Mouse (Mus musculus): ENCODE measurements around the gene Zc3h18. TPM values are rescaled to one million over a fixed set of nuclear protein-coding genes. Genes with fewer than 3 reads are reported as not detected.

Gene Zc3h18
- polyA plus RNA-seq, 1 experiment from 2014 or later = 76.7 TPM

DNA sequence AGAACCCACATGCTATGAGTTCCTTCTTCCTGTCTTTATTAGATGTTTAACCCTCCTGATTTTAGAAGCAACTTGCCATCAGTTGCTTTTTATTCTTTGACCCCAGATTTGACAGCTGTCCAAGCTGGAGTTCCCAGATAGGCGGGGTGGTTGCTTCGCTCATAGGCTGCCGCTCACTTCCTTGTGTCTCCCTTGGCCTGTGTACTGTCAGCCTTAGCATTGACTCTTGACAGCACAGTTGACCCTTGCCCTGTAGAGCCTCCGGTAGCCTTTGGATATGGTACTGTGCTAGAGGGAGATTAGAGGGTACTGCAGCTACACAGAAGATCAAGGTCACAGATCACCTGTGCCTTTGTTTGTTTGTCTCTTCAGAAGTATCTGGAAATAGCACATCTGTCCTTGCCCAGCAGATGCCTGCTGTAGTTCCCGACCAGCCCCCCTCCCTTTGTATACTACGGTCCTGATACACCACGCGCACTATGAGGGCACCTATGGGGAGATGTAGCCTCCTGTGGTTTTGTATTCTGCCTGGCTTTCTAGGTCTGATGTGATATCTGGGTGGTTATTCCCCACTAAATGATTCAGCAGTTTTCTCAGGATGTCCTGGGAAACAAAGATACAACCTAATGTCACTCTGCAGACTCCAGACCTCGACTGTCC, 28.9 kb downstream of the Zc3h18 start:
- Histone ChIP-seq H3K9ac (replicated peaks) (no peak overlapping the region), H3K9me3 (no peaks in the 10 kb centered on the region), H3K4me3 (replicated peaks) (no peak overlapping the region), H3K4me1 (replicated peaks) (no peaks in the 10 kb centered on the region), H3K27ac (no peak overlapping the region), H3K27me3 (no peaks in the 10 kb centered on the region), H3K36me3 (peaks cover 100% of the 10 kb centered on the region), H3K4me2 (no peak overlapping the region)
- 93% methylated on average over 9 of the region's 9 CpGs for WGBS
- ATAC-seq (ENCODE audit: insufficient number of reproducible peaks, insufficient read depth, low FRiP score, low TSS enrichment, low read depth) = no peak

DNA sequence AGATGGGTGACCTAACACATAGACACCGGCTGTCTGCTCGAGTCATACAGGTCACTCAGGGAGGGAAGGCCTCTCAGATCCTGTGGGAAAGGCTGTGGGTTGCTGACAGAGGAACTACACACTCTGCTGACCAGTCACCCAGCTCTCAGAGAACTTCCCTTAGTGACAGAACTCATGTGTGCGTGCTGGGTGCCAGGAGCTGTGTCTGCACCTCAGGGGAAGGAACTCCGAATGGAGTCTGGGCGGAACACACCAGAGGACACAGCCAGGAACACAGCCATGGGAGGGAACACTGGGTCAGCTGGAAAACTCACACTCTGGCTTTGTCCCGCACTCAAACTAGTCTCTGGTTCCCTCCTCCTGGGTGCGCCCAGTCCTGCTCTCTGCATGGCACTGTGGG, 31.3 kb downstream of the Zc3h18 start:
- no peaks in the 10 kb centered on the region for H3K27me3 ChIP-seq
- H3K9ac ChIP-seq (replicated peaks) = no peak overlapping the region

DNA sequence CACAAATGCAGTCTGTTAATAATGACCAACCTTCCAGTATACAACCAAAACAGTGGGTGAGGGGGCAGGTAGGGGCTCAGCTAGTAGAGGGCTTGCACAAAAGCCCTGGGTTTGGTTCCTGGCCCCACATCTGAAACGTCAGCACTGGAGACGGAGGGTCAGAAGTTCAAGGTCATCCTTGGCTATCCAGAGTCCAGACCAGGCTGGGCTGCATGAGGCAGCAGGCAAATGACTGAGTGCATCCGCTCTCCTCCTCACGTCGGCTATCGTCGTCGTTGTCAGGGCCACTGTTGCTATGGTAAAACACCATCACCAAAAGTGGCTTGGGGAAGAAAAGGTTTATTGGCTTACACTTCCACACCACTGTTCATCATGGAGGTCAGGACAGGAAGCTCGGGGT, 37.9 kb downstream of the Zc3h18 start:
- H3K4me2 ChIP-seq = no peak overlapping the region
- no peak overlapping the region for H3K9ac ChIP-seq (replicated peaks)
- H3K9me3 ChIP-seq = no peaks in the 10 kb centered on the region
- no peaks in the 10 kb centered on the region for H3K4me1 ChIP-seq (replicated peaks)
- no peaks in the 10 kb centered on the region for H3K27me3 ChIP-seq
- H3K36me3 ChIP-seq = peaks cover 98% of the 10 kb centered on the region
- ATAC-seq (ENCODE audit: insufficient number of reproducible peaks, insufficient read depth, low FRiP score, low TSS enrichment, low read depth) = no peak
- H3K4me3 ChIP-seq (replicated peaks) = no peak overlapping the region
- WGBS = 88% methylated on average over 9 of the region's 9 CpGs
- H3K27ac ChIP-seq = no peak overlapping the region

More for the DNA sequence above, 31.3 kb downstream of the Zc3h18 start:
- WGBS = 90% methylated on average over 7 of the region's 7 CpGs
- H3K4me2 ChIP-seq = no peak overlapping the region
- peaks cover 100% of the 10 kb centered on the region for H3K36me3 ChIP-seq
- no peaks in the 10 kb centered on the region for H3K4me1 ChIP-seq (replicated peaks)
- H3K4me3 ChIP-seq (replicated peaks) = no peak overlapping the region
- H3K27ac ChIP-seq = no peak overlapping the region
- no peak for ATAC-seq (ENCODE audit: insufficient number of reproducible peaks, insufficient read depth, low FRiP score, low TSS enrichment, low read depth)
- H3K9me3 ChIP-seq = no peaks in the 10 kb centered on the region

DNA sequence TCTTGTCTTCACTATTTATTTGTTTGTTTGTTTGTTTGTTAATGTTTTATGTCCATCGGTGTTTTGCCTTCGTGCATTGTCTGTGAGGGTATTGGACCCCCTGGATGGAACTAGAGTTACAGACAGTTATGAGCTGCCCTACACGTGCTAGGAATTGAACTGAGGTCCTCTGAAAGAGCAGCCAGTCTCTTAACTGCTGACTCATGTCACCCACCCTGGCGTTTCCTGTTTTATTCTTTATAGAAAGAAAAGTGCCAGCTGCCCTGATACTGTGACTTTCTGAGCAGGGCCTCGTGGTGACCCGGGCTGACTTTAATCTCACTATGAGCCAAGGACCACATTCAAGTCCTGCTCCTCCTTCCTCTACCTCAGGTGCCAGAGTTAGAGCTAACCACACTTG, 39.1 kb downstream of the Zc3h18 start:
- H3K9me3 ChIP-seq = no peaks in the 10 kb centered on the region
- H3K4me1 ChIP-seq (replicated peaks) = no peaks in the 10 kb centered on the region
- no peak overlapping the region for H3K9ac ChIP-seq (replicated peaks)
- no peak overlapping the region for H3K27ac ChIP-seq
- H3K4me3 ChIP-seq (replicated peaks) = no peak overlapping the region
- no peaks in the 10 kb centered on the region for H3K27me3 ChIP-seq
- WGBS = 87% methylated on average over 6 of the region's 6 CpGs
- H3K36me3 ChIP-seq = peaks cover 88% of the 10 kb centered on the region
- H3K4me2 ChIP-seq = no peak overlapping the region
- no peak for ATAC-seq (ENCODE audit: insufficient number of reproducible peaks, insufficient read depth, low FRiP score, low TSS enrichment, low read depth)

DNA sequence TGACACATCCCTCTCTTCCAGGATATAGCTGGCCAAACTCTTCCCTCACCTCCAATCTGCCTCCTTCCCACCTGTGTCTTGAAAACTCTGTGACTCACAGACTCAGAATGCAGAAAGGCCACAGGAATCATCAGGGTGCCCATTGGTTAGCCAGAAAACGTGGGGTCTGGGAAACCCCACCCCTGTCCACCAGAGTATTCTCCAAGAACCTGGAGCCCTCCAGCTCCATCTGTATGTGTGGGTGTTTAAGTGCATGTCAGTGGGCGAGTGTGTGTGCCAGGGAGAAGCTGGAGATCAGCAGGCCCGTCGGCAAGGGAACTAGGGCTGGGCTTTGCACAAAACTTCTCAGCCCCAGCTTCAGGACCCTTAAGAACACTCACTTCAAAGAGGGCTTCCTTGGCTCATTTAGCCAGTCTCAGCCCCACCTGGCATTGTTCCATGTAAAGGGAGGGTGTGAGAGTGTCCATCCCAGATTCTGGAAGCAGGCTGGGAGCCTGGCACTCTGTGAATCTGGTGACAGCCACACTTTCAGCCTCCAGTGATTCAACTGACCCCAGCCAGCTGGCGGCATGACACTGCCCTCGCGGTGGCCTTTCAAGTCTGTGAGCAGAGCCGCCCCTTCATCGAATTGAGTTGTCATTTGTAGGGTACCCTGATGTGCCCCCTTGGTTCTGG, 43.6 kb downstream of the Zc3h18 start:
- peaks cover 43% of the 10 kb centered on the region for H3K36me3 ChIP-seq
- no peaks in the 10 kb centered on the region for H3K27me3 ChIP-seq
- WGBS = 72% methylated on average over 9 of the region's 9 CpGs
- ATAC-seq (ENCODE audit: insufficient number of reproducible peaks, insufficient read depth, low FRiP score, low TSS enrichment, low read depth) = no peak
- H3K4me2 ChIP-seq = no peak overlapping the region
- H3K27ac ChIP-seq = peak overlapping the region; percentile 13; the same call in 1 of the 2 replicates
- no peak overlapping the region for H3K4me3 ChIP-seq (replicated peaks)
- H3K4me1 ChIP-seq (replicated peaks) = no peaks in the 10 kb centered on the region
- H3K9me3 ChIP-seq = no peaks in the 10 kb centered on the region
- no peak overlapping the region for H3K9ac ChIP-seq (replicated peaks)

DNA sequence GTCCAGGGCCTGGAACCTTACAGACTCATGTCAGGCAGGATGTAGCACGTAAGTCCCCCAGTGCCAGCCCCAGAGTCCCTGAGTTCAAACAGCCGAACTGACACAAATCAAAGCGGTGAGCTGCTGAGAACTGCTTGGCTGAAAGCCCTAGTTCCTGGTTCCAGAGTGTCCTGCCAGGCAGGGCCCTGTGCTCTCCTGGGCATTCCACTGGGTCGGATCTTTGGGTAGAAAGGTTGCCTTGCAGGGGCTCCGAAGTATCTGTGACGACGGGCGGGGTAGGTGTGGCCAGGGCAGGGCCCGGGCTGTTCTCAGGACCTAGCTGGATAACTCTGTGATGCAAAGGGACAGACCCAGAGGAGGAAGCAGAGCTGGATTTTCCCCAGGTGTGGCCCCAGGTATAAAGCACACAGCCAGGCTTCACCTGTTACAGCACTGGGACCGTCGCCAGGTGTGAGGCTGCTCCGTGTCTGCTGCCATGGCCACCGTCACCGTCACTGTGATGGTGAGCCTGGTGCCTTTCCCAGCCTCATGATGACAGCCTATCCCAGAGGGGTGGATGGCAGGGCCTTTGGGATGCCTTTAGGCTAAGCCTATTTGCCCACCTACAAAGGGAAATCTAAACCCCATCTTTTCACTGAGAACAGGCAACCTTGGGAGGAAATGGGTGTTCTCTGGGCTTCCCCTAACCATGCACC, 45.1 kb downstream of the Zc3h18 start, which contains the start of gene Il17c:
Gene Il17c (plus strand): TSS at position 645 of the 695 bp plus-strand sequence.
- 80% methylated on average over 14 of the region's 14 CpGs for WGBS

DNA sequence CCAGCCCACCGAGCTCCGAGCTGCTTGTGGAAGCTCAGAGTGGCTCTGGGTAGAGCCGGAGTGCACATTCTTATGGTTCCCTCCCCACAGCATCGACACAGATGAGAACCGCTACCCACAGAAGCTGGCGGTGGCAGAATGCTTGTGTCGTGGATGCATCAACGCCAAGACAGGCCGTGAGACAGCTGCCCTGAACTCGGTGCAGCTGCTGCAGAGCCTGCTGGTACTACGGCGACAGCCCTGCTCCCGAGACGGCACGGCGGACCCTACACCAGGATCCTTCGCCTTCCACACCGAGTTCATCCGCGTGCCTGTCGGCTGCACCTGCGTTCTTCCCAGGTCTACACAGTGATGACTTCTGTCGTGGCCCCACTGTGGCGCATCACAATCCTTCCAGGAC, 46.8 kb downstream of the Zc3h18 start:
- ATAC-seq (ENCODE audit: insufficient number of reproducible peaks, insufficient read depth, low FRiP score, low TSS enrichment, low read depth) = no peak
- no peaks in the 10 kb centered on the region for H3K27me3 ChIP-seq
- 87% methylated on average over 24 of the region's 24 CpGs for WGBS

More for the DNA sequence above, 45.1 kb downstream of the Zc3h18 start, which contains the start of gene Il17c:
- H3K4me1 ChIP-seq (replicated peaks) = no peaks in the 10 kb centered on the region
- no peak within 1 kb of the TSS for H3K9ac ChIP-seq (replicated peaks)
- no peak within 1 kb of the TSS for H3K4me3 ChIP-seq (replicated peaks)
- no peak for ATAC-seq (ENCODE audit: insufficient number of reproducible peaks, insufficient read depth, low FRiP score, low TSS enrichment, low read depth)
- H3K36me3 ChIP-seq = peaks cover 38% of the 10 kb centered on the region
- no peaks in the 10 kb centered on the region for H3K9me3 ChIP-seq
- no peak within 1 kb of the TSS for H3K4me2 ChIP-seq
- H3K27ac ChIP-seq = no peak within 1 kb of the TSS
- H3K27me3 ChIP-seq = no peaks in the 10 kb centered on the region

DNA sequence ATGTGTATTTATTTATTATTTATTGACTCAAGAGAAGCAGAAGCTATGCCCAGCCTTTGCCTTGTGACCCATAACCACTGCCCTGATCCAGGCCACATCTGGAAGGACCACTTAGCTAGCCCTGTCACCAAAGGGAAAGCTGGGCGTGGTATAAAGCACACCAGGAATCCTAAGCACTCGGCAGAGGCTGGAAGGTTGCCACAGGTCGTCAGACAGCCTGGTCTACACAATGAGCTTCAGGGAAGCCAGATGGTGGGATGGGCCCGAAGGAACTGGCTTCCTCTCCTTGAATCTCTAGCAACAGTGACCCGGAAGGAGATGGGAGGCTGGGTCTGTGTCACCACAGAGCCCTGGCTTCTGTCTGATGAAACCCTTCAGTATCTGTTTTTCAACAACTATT, 47.2 kb downstream of the Zc3h18 start:
- no peaks in the 10 kb centered on the region for H3K4me1 ChIP-seq (replicated peaks)
- 56% methylated on average over 5 of the region's 5 CpGs for WGBS
- H3K4me3 ChIP-seq (replicated peaks) = no peak overlapping the region
- H3K4me2 ChIP-seq = no peak overlapping the region
- no peak for ATAC-seq (ENCODE audit: insufficient number of reproducible peaks, insufficient read depth, low FRiP score, low TSS enrichment, low read depth)
- no peak overlapping the region for H3K27ac ChIP-seq
- H3K36me3 ChIP-seq = peaks cover 18% of the 10 kb centered on the region
- H3K9ac ChIP-seq (replicated peaks) = no peak overlapping the region
- no peaks in the 10 kb centered on the region for H3K9me3 ChIP-seq
- no peaks in the 10 kb centered on the region for H3K27me3 ChIP-seq

More for the DNA sequence above, 46.8 kb downstream of the Zc3h18 start:
- Histone ChIP-seq H3K9me3 (no peaks in the 10 kb centered on the region), H3K4me3 (replicated peaks) (no peak overlapping the region), H3K4me2 (no peak overlapping the region), H3K27ac (no peak overlapping the region), H3K9ac (replicated peaks) (no peak overlapping the region), H3K4me1 (replicated peaks) (no peaks in the 10 kb centered on the region), H3K36me3 (peaks cover 23% of the 10 kb centered on the region)

DNA sequence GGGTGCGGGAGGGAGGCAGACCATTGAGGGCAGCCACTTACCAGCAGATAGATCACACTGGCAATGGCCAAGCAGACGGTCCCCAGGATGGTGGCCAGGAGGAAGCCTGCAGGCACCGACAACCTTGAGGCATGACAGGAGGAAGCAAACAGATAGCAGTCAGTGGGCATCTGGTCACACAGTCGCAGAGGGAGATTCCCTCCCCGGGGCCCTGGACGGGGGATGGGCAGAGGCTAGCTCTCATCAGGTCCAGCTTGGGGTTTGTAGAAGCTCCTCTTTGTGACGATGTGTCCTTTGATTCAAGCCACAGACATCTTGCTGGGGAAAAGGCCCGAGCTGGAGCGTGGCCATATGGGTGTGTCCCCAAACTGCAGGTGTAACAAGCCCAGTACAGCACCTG, 49.7 kb downstream of the Zc3h18 start:
- no peak overlapping the region for H3K4me2 ChIP-seq
- ATAC-seq (ENCODE audit: insufficient number of reproducible peaks, insufficient read depth, low FRiP score, low TSS enrichment, low read depth) = no peak

DNA sequence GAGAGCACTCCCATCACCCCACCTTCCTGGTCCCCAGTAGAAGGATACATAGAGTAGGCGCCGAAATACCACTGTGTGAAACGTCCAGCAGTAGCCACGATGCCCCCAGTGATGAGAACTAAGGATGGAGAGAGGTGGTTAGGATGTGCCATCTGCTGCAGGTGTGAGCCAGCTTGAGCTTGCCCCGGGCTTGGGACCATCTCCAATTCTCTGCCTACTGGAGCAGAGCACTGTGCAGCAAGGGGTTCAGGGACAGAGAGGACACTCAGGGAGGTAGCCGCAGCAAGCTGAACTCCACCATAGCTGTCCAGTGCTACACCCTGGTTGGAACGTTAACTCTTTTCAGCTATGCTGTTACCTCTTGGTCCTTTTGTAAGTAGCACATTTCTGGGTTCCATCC, 51.2 kb downstream of the Zc3h18 start:
- no peaks in the 10 kb centered on the region for H3K27me3 ChIP-seq
- WGBS = 94% methylated on average over 7 of the region's 7 CpGs
- no peak overlapping the region for H3K9ac ChIP-seq (replicated peaks)

More for the DNA sequence above, 49.7 kb downstream of the Zc3h18 start:
- Histone ChIP-seq H3K9me3 (no peaks in the 10 kb centered on the region), H3K4me1 (replicated peaks) (no peaks in the 10 kb centered on the region), H3K27ac (no peak overlapping the region), H3K4me3 (replicated peaks) (no peak overlapping the region), H3K27me3 (no peaks in the 10 kb centered on the region), H3K36me3 (peaks cover 10% of the 10 kb centered on the region), H3K9ac (replicated peaks) (no peak overlapping the region)
- WGBS = 77% methylated on average over 9 of the region's 9 CpGs

DNA sequence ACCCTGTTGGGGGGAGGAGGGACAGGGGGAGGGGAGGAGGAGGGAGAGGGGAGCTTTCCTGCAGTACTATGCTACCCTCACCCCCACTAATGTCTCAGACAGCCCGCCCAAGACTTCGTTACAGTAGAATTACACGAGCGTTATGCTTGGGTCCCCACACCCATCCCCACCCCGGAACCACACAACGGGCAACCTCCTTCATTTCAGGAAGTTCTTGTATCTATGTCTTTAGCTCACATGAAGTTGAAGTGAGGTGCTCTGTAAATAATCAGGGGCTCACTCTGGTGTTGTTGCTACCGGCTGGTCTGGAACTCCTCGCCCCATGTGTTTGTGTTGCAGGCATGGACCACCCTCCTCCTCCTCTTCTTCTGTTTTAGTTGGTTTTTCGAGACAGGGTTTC, 51.8 kb downstream of the Zc3h18 start:
- no peaks in the 10 kb centered on the region for H3K27me3 ChIP-seq
- H3K4me3 ChIP-seq (replicated peaks) = no peak overlapping the region
- no peak overlapping the region for H3K4me2 ChIP-seq
- no peaks in the 10 kb centered on the region for H3K9me3 ChIP-seq
- no peak overlapping the region for H3K27ac ChIP-seq
- peaks cover 10% of the 10 kb centered on the region for H3K36me3 ChIP-seq
- peaks cover 17% of the 10 kb centered on the region for H3K4me1 ChIP-seq (replicated peaks)
- no peak overlapping the region for H3K9ac ChIP-seq (replicated peaks)
- 88% methylated on average over 9 of the region's 9 CpGs for WGBS
- ATAC-seq (ENCODE audit: insufficient number of reproducible peaks, insufficient read depth, low FRiP score, low TSS enrichment, low read depth) = no peak

More for the DNA sequence above, 51.2 kb downstream of the Zc3h18 start:
- Histone ChIP-seq H3K4me1 (replicated peaks) (peaks cover 12% of the 10 kb centered on the region), H3K4me3 (replicated peaks) (no peak overlapping the region), H3K4me2 (no peak overlapping the region), H3K9me3 (no peaks in the 10 kb centered on the region), H3K27ac (no peak overlapping the region), H3K36me3 (peaks cover 10% of the 10 kb centered on the region)
- no peak for ATAC-seq (ENCODE audit: insufficient number of reproducible peaks, insufficient read depth, low FRiP score, low TSS enrichment, low read depth)

All from limb, embryonic 12.5 days (tissue).